Mouse (Mus musculus) liver, embryonic 14.5 days (tissue): ENCODE results near the gene Casp3. TPM values are rescaled to one million over a fixed set of nuclear protein-coding genes. Genes with fewer than 3 reads are reported as not detected.

Experiments used
- ATAC-seq: fragments of 200-750 bp; cut with Nextera tagmentation; 2 replicates; pipeline ENCODE4 v1.8.0; 2017; ENCODE audit warnings: moderate number of reproducible peaks, mild to moderate bottlenecking, moderate library complexity; ENCODE audit not compliant: insufficient read depth
- DNase-seq, 3 experiments: peaks; one replicate each; pipeline ENCODE4 v3.0.0-alpha.2; 2012 to 2013; ENCODE audit warnings: low read depth in 3 of 3, low spot score in 3 of 3
- H3K27ac ChIP-seq: fragments of 300-500 bp; sonication (generic); 2 replicates; pipeline ENCODE4 v1.5.1; 2014; ENCODE audit warnings: moderate library complexity, mild to moderate bottlenecking, control low read depth, inconsistent platforms
- H3K27me3 ChIP-seq: fragments of 300-500 bp; sonication (generic); 2 replicates; pipeline ENCODE4 v1.6.1; 2014; ENCODE audit warnings: mild to moderate bottlenecking, low read length, moderate library complexity; ENCODE audit not compliant: control insufficient read depth, insufficient read depth
- H3K36me3 ChIP-seq: fragments of 300-500 bp; sonication (generic); replicated peaks from 2 replicates; pipeline ENCODE4 v1.6.1; 2014; ENCODE audit warnings: low read depth; ENCODE audit not compliant: control insufficient read depth, insufficient read depth
- H3K4me1 ChIP-seq, 2 experiments: fragments of 200-500 bp in 1 of 2; fragments of 300-500 bp in 1 of 2; sonication (generic) in 1 of 2; replicated peaks; 2 replicates each; pipeline ENCODE4 v1.6.1; 2012 to 2014; ENCODE audit warnings: antibody characterized with exemption in 1 of 2, inconsistent platforms in 1 of 2, low read length in 1 of 2; ENCODE audit not compliant: control insufficient read depth in 2 of 2, insufficient read depth in 2 of 2
- H3K4me2 ChIP-seq: fragments of 300-500 bp; sonication (generic); 2 replicates; pipeline ENCODE4 v1.6.1; 2014; ENCODE audit warnings: low read depth, mild to moderate bottlenecking, control low read depth, moderate library complexity
- H3K4me3 ChIP-seq, 2 experiments: fragments of 200-500 bp in 1 of 2; fragments of 300-500 bp in 1 of 2; sonication (generic) in 1 of 2; 2 replicates each; pipeline ENCODE4 v1.5.1; 2012 to 2014; ENCODE audit warnings: low read depth in 2 of 2, low read length in 2 of 2, mild to moderate bottlenecking in 2 of 2, control low read depth in 1 of 2, inconsistent platforms in 1 of 2, moderate library complexity in 1 of 2; ENCODE audit not compliant: insufficient read depth in 1 of 2
- H3K9ac ChIP-seq: fragments of 300-500 bp; sonication (generic); replicated peaks from 2 replicates; pipeline ENCODE4 v1.6.1; 2014; ENCODE audit warnings: mild to moderate bottlenecking, control low read depth, moderate library complexity
- H3K9me3 ChIP-seq: fragments of 300-500 bp; sonication (generic); 2 replicates; pipeline ENCODE4 v1.6.1; 2016; ENCODE audit warnings: low read length, mixed read lengths; ENCODE audit not compliant: control insufficient read depth
- CTCF ChIP-seq: IDR thresholded peaks from 2 replicates; pipeline ENCODE4 v1.5.1; 2016; ENCODE audit warnings: antibody characterized with exemption, low read depth, control low read depth
- EP300 ChIP-seq: IDR thresholded peaks from 2 replicates; pipeline ENCODE4 v1.6.1; 2016; ENCODE audit warnings: antibody characterized with exemption, low read depth
- WGBS: fragments of 180-500 bp; shearing (Covaris S2); extraction: QIAGEN DNeasy Blood & Tissue Kit; methylation state at CpG from one replicate; pipeline ENCODE4 v1.1.7; 2014; ENCODE audit not compliant: insufficient replicate concordance; 5-methylcytosine and 5-hydroxymethylcytosine counted together
- polyA plus RNA-seq, 2 experiments: library from polyadenylated mRNA; depleted of rRNA in 1 of 2; stranded (reverse) in 1 of 2; unstranded in 1 of 2; fragments of >200 nt; fragmentation: Nextera tagmentation in 1 of 2; extraction: Ambion mirVana in 1 of 2; gene quantifications; 2 replicates each; pipeline versions ENCODE4 v1.2.1 to v1.2.3; 2012 to 2014

Casp3 gene
- polyA plus RNA-seq, 2 experiments = 33.2 to 50.4 TPM

GRCm38 (mm10) chr8:46648421-46648820 lies 31.3 kb downstream of the Casp3 start:
- H3K27me3 ChIP-seq = no peaks in the 10 kb centered on the region
- no peaks in the 10 kb centered on the region for H3K36me3 ChIP-seq
- no peak overlapping the region for H3K9ac ChIP-seq
- 50% methylated on average over 4 of the region's 4 CpGs for WGBS
- ATAC-seq = no peak
- H3K4me1 ChIP-seq = no peaks in the 10 kb centered on the region
- no peak overlapping the region for H3K4me2 ChIP-seq
- H3K27ac ChIP-seq = no peak overlapping the region
- TF ChIP-seq EP300 (no peak), CTCF (no peak)
- DNase-seq = no peak
- H3K4me3 ChIP-seq = no peak overlapping the region
- no peaks in the 10 kb centered on the region for H3K9me3 ChIP-seq

GRCm38 (mm10) chr8:46651872-46652271 lies 34.8 kb downstream of the Casp3 start:
- Histone ChIP-seq H3K9ac (no peak overlapping the region), H3K4me3 (no peak overlapping the region), H3K27me3 (no peaks in the 10 kb centered on the region), H3K4me2 (no peak overlapping the region), H3K4me1 (no peaks in the 10 kb centered on the region), H3K36me3 (no peaks in the 10 kb centered on the region), H3K9me3 (no peaks in the 10 kb centered on the region), H3K27ac (no peak overlapping the region)
- no peak for DNase-seq
- TF ChIP-seq EP300 = no peak
- no peak for TF ChIP-seq CTCF
- ATAC-seq = no peak
- WGBS = 31% methylated on average over 9 of the region's 9 CpGs

- ATAC-seq = no peak
- Histone ChIP-seq H3K27me3 (no peaks in the 10 kb centered on the region), H3K4me3 (no peak overlapping the region), H3K4me2 (no peak overlapping the region), H3K9me3 (no peaks in the 10 kb centered on the region), H3K36me3 (no peaks in the 10 kb centered on the region), H3K4me1 (no peaks in the 10 kb centered on the region), H3K9ac (no peak overlapping the region), H3K27ac (no peak overlapping the region)
- WGBS = 52% methylated on average over 2 of the region's 2 CpGs
- no peak for TF ChIP-seq EP300
- no peak for TF ChIP-seq CTCF
- DNase-seq = no peak
Measured at GRCm38 (mm10) chr8:46655919-46656318, 38.8 kb downstream of the Casp3 start.

DNA sequence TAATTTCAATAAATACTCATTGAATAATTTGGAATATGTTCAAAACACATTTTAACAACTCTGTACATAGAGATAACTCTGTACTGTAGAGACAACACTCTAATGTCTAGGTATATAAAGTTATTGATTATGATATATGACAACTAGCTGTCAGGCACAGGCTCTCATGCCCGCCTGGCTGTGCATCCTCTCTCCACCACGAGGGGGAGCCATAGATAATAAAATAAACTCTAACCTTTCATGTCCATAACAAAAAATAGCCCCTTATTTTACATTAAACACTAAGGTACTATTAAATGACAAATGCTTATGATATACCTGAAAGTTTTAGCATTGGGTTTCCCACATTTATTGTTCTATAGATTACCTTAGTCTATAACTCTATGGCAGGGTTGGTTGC lies 54.4 kb downstream of the Casp3 start:
- peak; percentile 83 for TF ChIP-seq CTCF
- TF ChIP-seq EP300 = no peak
- ATAC-seq (no peak), DNase-seq (peak; percentile 11 to 17 (median 13))
- no peak overlapping the region for H3K4me2 ChIP-seq
- H3K36me3 ChIP-seq = no peaks in the 10 kb centered on the region
- no peaks in the 10 kb centered on the region for H3K27me3 ChIP-seq
- H3K4me3 ChIP-seq = no peak overlapping the region
- H3K4me1 ChIP-seq = no peaks in the 10 kb centered on the region
- no peaks in the 10 kb centered on the region; the same call in 1 of the 2 replicates for H3K9me3 ChIP-seq
- WGBS = 0% methylated on average over 2 of the region's 2 CpGs
- H3K27ac ChIP-seq = no peak overlapping the region
- no peak overlapping the region for H3K9ac ChIP-seq

DNA sequence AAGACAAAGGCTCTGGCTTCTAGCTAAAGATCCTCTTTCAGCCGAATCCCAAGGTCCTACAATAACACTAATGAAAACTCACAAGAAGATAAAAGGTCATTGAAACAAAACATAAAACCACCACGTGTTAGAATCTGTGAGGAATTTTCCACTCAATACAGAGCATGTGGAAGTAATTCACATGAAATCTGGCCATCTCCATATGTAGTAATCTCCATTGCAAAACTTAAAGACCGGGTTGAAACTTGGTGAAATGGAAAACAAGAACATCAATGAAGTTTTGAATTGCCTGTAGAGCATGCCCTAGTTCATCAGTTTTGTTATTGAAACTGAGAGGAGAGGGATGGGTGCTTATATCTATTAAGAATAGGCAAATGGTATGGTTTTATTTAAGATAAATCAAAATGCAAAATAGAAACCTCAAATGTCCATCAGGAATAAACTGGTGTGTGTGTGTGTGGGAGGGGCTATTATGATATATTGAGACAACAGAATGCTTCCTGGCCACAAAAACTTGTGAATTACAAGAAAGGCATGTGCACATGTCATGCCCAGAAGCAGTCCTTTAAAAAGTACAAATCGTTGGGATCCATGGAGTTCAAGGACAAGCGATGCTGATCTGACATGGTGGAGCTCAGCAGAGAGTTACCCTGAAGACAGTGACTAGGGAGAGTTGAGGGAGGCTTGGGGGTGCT lies 63.7 kb downstream of the Casp3 start:
- Histone ChIP-seq H3K4me2 (no peak overlapping the region), H3K27me3 (no peaks in the 10 kb centered on the region), H3K4me1 (no peaks in the 10 kb centered on the region), H3K4me3 (no peak overlapping the region), H3K9me3 (no peaks in the 10 kb centered on the region), H3K9ac (no peak overlapping the region), H3K36me3 (no peaks in the 10 kb centered on the region), H3K27ac (no peak overlapping the region)
- no peak for TF ChIP-seq EP300
- no peak for TF ChIP-seq CTCF
- no peak for DNase-seq
- WGBS = 49% methylated on average over 5 of the region's 5 CpGs
- ATAC-seq = no peak
